Mouse (Mus musculus): ENCODE data around the gene Slc22a3. TPM values are rescaled to one million over a fixed set of nuclear protein-coding genes. Genes with fewer than 3 reads are reported as not detected.

The Slc22a3 gene
- polyA plus RNA-seq (2012; rRNA removed), result 0.95 and 1.5 TPM in 2 replicates

- peak within 1 kb of the TSS; percentile 29 for H3K4me3 ChIP-seq (ENCODE audit: insufficient read depth, low read length)
- no peak within 1 kb of the TSS for H3K27ac ChIP-seq (ENCODE audit: insufficient read depth, low read length)
- H3K4me1 ChIP-seq (ENCODE audit: control insufficient read depth, insufficient read depth, low read length), result no peaks in the 10 kb centered on the region
- TF ChIP-seq CTCF (IDR thresholded peaks at IDR 0.05; ENCODE audit: extremely low read depth, insufficient read depth, low read length), result no peak
- TF ChIP-seq POLR2A (IDR thresholded peaks at IDR 0.05; ENCODE audit: extremely low read depth, insufficient read depth, low read length), result no peak
Measured at GRCm38 (mm10) chr17:12507654-12508204, at the start of gene Slc22a3. Slc22a3 (minus strand) TSS chr17:12507704.

GRCm38 (mm10) chr17:12534353-12535145 lies 27.0 kb upstream of the Slc22a3 start:
- Histone ChIP-seq H3K4me1 (ENCODE audit: control insufficient read depth, insufficient read depth, low read length) (no peaks in the 10 kb centered on the region), H3K27ac (ENCODE audit: insufficient read depth, low read length) (no peak overlapping the region), H3K4me3 (ENCODE audit: insufficient read depth, low read length) (no peak overlapping the region)
- peak; percentile 72 for TF ChIP-seq CTCF (IDR thresholded peaks at IDR 0.05; ENCODE audit: extremely low read depth, insufficient read depth, low read length)
- no peak for TF ChIP-seq POLR2A (IDR thresholded peaks at IDR 0.05; ENCODE audit: extremely low read depth, insufficient read depth, low read length)

DNA sequence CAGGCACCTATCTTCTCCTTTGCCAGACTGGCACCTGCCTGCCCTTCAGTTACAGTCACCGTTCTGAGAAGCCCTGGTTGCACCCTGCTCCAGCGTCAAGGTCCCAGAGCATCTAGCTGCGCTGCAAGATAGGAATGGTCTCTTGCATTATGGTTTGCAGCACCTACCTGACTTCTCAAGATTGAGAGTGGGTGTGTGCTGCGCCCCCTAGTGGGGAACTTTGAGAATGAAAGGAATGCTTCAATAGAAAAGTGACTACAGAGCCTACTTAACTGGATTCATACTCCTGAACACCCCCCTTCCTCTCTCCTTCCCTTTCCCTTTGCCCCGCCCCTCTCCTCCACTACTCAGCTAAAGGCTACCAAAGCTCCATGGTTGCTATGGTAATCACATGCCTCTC lies 24.6 kb upstream of the Slc22a3 start:
- no peak overlapping the region for H3K27ac ChIP-seq (ENCODE audit: insufficient read depth, low read length)
- H3K4me3 ChIP-seq (ENCODE audit: insufficient read depth, low read length), result no peak overlapping the region
- H3K4me1 ChIP-seq (ENCODE audit: control insufficient read depth, insufficient read depth, low read length), result no peaks in the 10 kb centered on the region
- TF ChIP-seq CTCF (IDR thresholded peaks at IDR 0.05; ENCODE audit: extremely low read depth, insufficient read depth, low read length), result peak; percentile 56
- TF ChIP-seq POLR2A (IDR thresholded peaks at IDR 0.05; ENCODE audit: extremely low read depth, insufficient read depth, low read length), result no peak

DNA sequence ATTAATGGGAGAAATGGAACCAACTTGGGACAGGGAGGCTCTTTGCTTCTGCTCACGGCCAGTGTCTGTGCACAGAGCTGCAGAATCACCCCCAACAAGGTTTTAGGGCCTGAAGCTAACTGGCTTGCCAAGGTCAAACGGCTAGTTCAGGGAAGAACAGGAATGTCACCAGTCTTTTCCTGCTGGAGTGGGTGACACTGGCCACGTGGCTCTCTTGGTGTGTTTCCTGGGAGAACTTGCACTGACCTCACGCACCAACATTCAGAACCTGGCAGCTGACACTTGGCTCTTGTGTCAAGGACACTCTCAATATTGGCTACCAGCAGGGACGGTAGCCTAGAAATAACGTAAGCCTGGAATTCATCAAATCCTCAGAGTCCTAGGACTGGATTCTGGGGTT lies 22.6 kb upstream of the Slc22a3 start:
- no peak overlapping the region for H3K27ac ChIP-seq (ENCODE audit: insufficient read depth, low read length)
- TF ChIP-seq CTCF (IDR thresholded peaks at IDR 0.05; ENCODE audit: extremely low read depth, insufficient read depth, low read length) (no peak), POLR2A (IDR thresholded peaks at IDR 0.05; ENCODE audit: extremely low read depth, insufficient read depth, low read length) (no peak)
- no peak overlapping the region for H3K4me3 ChIP-seq (ENCODE audit: insufficient read depth, low read length)
- no peaks in the 10 kb centered on the region for H3K4me1 ChIP-seq (ENCODE audit: control insufficient read depth, insufficient read depth, low read length)

DNA sequence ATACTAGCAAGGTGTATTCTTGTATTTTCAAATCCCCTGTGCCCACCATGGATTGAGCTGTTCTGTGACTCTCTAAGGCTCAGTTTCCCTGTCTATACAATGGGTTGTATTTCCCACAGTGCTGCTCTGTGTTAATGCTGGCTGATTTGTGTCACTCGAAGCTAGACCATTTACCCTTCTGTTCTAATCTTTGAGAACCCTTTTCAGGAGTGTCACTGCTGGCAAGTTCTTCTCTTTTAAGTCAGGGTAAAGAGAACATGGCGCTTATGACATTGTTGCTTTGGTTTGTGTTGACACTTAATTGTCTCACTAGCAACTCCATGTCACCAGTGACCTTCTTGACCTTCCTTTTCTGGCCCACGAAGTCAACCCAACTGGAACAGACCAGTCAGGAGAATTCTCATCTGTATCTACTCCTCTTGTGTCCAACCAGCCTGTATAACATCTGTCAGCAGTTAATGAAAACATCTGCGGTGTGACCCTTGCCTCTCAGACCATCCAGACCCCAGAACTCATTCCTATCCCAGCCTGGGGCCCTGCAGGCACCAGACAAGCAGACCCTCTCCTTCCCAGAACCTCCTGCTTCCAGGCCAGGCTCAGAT lies 22.0 kb upstream of the Slc22a3 start:
- no peak for TF ChIP-seq POLR2A (IDR thresholded peaks at IDR 0.05; ENCODE audit: extremely low read depth, insufficient read depth, low read length)
- no peak for TF ChIP-seq CTCF (IDR thresholded peaks at IDR 0.05; ENCODE audit: extremely low read depth, insufficient read depth, low read length)
- H3K4me1 ChIP-seq (ENCODE audit: control insufficient read depth, insufficient read depth, low read length), result no peaks in the 10 kb centered on the region
- H3K4me3 ChIP-seq (ENCODE audit: insufficient read depth, low read length), result no peak overlapping the region
- no peak overlapping the region for H3K27ac ChIP-seq (ENCODE audit: insufficient read depth, low read length)

DNA sequence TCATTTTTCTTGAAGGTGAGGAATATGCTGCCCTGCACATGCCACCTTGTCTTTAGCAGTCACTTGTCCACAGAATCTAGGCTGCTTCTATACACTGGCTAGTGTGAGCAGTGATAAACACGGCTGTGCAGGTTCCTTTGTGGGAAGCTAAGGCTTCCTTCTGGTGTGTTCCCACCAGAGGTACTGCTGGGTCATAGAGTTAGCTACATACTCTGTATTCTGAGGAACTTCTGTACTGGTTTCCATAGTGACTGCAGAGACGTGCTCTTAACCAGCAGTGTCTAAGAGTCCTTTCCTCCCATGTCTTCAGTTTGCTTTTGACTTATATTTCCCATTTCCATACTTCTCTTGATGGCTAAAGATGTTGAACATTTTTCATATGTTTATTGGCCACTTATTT lies 11.6 kb upstream of the Slc22a3 start:
- no peak overlapping the region for H3K4me3 ChIP-seq (ENCODE audit: insufficient read depth, low read length)
- H3K27ac ChIP-seq (ENCODE audit: insufficient read depth, low read length), result no peak overlapping the region
- no peak for TF ChIP-seq POLR2A (IDR thresholded peaks at IDR 0.05; ENCODE audit: extremely low read depth, insufficient read depth, low read length)
- no peak for TF ChIP-seq CTCF (IDR thresholded peaks at IDR 0.05; ENCODE audit: extremely low read depth, insufficient read depth, low read length)
- H3K4me1 ChIP-seq (ENCODE audit: control insufficient read depth, insufficient read depth, low read length), result no peaks in the 10 kb centered on the region; the same call in 1 of the 2 replicates

- no peak overlapping the region for H3K27ac ChIP-seq (ENCODE audit: insufficient read depth, low read length)
- no peak overlapping the region for H3K4me3 ChIP-seq (ENCODE audit: insufficient read depth, low read length)
- no peak for TF ChIP-seq POLR2A (IDR thresholded peaks at IDR 0.05; ENCODE audit: extremely low read depth, insufficient read depth, low read length)
- no peak for TF ChIP-seq CTCF (IDR thresholded peaks at IDR 0.05; ENCODE audit: extremely low read depth, insufficient read depth, low read length)
- H3K4me1 ChIP-seq (ENCODE audit: control insufficient read depth, insufficient read depth, low read length), result no peaks in the 10 kb centered on the region; the same call in 1 of the 2 replicates
Measured at GRCm38 (mm10) chr17:12518194-12518593, 10.7 kb upstream of the Slc22a3 start.

DNA sequence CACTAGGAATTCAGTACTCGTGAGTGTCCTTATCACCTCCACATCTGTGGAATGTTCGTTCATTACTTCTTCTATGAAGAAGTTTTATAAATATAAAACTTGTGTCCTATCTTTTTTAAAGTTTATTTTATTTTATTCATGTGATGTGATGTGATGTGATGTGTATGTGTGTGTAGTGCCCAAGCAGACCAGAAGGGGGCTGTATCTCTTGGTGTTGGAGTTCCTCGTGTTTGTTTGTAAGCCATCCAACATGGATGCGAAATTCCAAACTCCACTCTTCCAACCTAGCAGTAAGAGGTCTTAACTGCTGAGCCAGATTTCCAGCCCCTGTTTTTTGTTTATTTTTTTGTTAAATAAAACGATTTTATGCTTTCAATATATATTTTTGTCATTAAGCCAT lies 6.5 kb upstream of the Slc22a3 start:
- no peak overlapping the region for H3K27ac ChIP-seq (ENCODE audit: insufficient read depth, low read length)

DNA sequence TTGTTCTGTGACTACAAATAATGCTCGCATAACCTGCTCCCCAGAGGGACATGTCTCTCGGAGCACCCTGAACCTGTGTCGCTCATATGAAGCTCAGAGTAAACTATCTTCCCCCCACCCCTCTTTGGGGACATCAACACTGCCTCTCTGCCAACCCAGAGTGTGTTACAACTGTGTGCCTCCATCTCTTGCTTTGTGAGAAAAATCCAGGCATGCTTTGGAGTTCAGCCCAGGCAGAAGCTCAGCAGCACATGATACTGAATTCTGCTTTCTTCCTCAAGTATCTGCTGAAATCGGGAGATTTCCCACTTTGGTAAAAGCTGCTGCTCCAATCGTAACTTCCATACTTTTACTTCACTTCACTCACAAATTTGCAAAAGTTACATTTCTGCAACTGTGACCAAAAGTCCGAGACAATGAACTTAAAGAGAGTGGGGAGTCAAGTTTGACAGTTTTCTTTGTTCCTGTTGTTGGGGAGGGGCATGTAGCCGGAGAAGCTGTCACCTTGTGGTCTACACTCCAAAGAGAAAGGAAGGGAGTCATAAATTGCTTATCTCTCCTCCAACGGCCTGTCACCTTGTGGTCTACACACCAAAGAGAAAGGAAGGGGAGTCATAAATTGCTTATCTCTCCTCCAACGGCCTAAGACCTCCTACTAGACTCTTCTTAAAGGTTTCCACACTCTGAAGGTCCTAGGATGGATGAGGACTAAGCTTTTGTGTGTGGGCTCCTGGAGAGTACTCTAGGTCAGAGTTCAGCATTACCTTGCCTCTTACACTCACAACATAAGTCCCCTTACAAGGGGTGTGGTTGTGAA lies 5.8 kb upstream of the Slc22a3 start:
- H3K4me1 ChIP-seq (ENCODE audit: control insufficient read depth, insufficient read depth, low read length), result no peaks in the 10 kb centered on the region
- no peak overlapping the region for H3K27ac ChIP-seq (ENCODE audit: insufficient read depth, low read length)
- H3K4me3 ChIP-seq (ENCODE audit: insufficient read depth, low read length), result no peak overlapping the region
- no peak for TF ChIP-seq POLR2A (IDR thresholded peaks at IDR 0.05; ENCODE audit: extremely low read depth, insufficient read depth, low read length)
- no peak for TF ChIP-seq CTCF (IDR thresholded peaks at IDR 0.05; ENCODE audit: extremely low read depth, insufficient read depth, low read length)

More for the DNA sequence above, 6.5 kb upstream of the Slc22a3 start:
- TF ChIP-seq CTCF (IDR thresholded peaks at IDR 0.05; ENCODE audit: extremely low read depth, insufficient read depth, low read length) (no peak), POLR2A (IDR thresholded peaks at IDR 0.05; ENCODE audit: extremely low read depth, insufficient read depth, low read length) (no peak)
- H3K4me3 ChIP-seq (ENCODE audit: insufficient read depth, low read length), result no peak overlapping the region
- no peaks in the 10 kb centered on the region; the same call in 1 of the 2 replicates for H3K4me1 ChIP-seq (ENCODE audit: control insufficient read depth, insufficient read depth, low read length)

Measured in cortical plate, adult 2 months (tissue).